Mouse (Mus musculus): ENCODE measurements around the gene 4931406C07Rik. TPM values are rescaled to one million over a fixed set of nuclear protein-coding genes. Genes with fewer than 3 reads are reported as not detected.

The 4931406C07Rik gene
- total RNA-seq, 2 experiments from 2014 or later = 26.0 to 27.1 TPM

- DNase-seq (ENCODE audit: extremely low spot score in 1 of 2, low spot score in 2 of 2) = no peak
- intact Hi-C loops (cut with DNase I) = no loop called here
These were observed 60.8 kb downstream of the 4931406C07Rik start for GRCm38 (mm10) chr9:15245319-15246075.

GRCm38 (mm10) chr9:15242130-15242529 lies 64.1 kb downstream of the 4931406C07Rik start:
- no peak for DNase-seq (ENCODE audit: extremely low spot score in 1 of 2, low spot score in 2 of 2)
- intact Hi-C loops (cut with DNase I) = no loop called here

GRCm38 (mm10) chr9:15241596-15241939 lies 64.7 kb downstream of the 4931406C07Rik start:
- peak in 1 of 2 experiments; percentile 62 for DNase-seq (ENCODE audit: extremely low spot score in 1 of 2, low spot score in 2 of 2)
- intact Hi-C loops (cut with DNase I) = no loop called here

GRCm38 (mm10) chr9:15240863-15241595 lies 65.2 kb downstream of the 4931406C07Rik start:
- no peak for DNase-seq (ENCODE audit: extremely low spot score in 1 of 2, low spot score in 2 of 2)
- intact Hi-C loops (cut with DNase I) = no loop called here

GRCm38 (mm10) chr9:15240006-15240405 lies 66.2 kb downstream of the 4931406C07Rik start:
- DNase-seq (ENCODE audit: extremely low spot score in 1 of 2, low spot score in 2 of 2) = no peak
- intact Hi-C loops (cut with DNase I) = no loop called here

GRCm38 (mm10) chr9:15239042-15239925 lies 67.0 kb downstream of the 4931406C07Rik start, which contains the start of gene Vstm5:
Vstm5 (plus strand) TSS chr9:15239045.
- intact Hi-C loops (cut with DNase I) = no loop called here
- DNase-seq (ENCODE audit: extremely low spot score in 1 of 2, low spot score in 2 of 2) = peak; percentile 11 to 64

- DNase-seq (ENCODE audit: extremely low spot score in 1 of 2, low spot score in 2 of 2) = no peak
These were observed 67.8 kb downstream of the 4931406C07Rik start for GRCm38 (mm10) chr9:15238297-15238990.

GRCm38 (mm10) chr9:15237516-15238296 lies 68.5 kb downstream of the 4931406C07Rik start:
- intact Hi-C loops (cut with DNase I) = no loop called here
- no peak for DNase-seq (ENCODE audit: extremely low spot score in 1 of 2, low spot score in 2 of 2)

More at GRCm38 (mm10) chr9:15238297-15238990, 67.8 kb downstream of the 4931406C07Rik start:
- intact Hi-C loops (cut with DNase I) = no loop called here

- DNase-seq (ENCODE audit: extremely low spot score in 1 of 2, low spot score in 2 of 2) = no peak
- intact Hi-C loops (cut with DNase I) = no loop called here
These were observed 70.3 kb downstream of the 4931406C07Rik start for GRCm38 (mm10) chr9:15235986-15236385.

GRCm38 (mm10) chr9:15233604-15234003 lies 72.6 kb downstream of the 4931406C07Rik start:
- intact Hi-C loops (cut with DNase I) = no loop called here

More at GRCm38 (mm10) chr9:15233604-15234003, 72.6 kb downstream of the 4931406C07Rik start:
- DNase-seq (ENCODE audit: extremely low spot score in 1 of 2, low spot score in 2 of 2) = no peak

Small RNAs within 50 kb of the gene (microRNA-seq; reads per million reads assigned to microRNA genes)
- gene Gm49349 (not detected), gene mmu-mir-7650 (not detected)

Other genes with a start within 250 kb of the 4931406C07Rik start
- not detected for gene Hephl1, start 194.3 kb downstream of the 4931406C07Rik start, total RNA-seq (2021)
- gene Vstm5, start 67.4 kb downstream of the 4931406C07Rik start, total RNA-seq (2021) = 10 to 100 TPM; 10.1 to 11.0 TPM
- gene Med17, start 26.5 kb downstream of the 4931406C07Rik start, total RNA-seq (2021) = 10 to 100 TPM; 34.5 to 35.1 TPM
- 10 to 100 TPM; 38.1 to 43.6 TPM for gene Taf1d, start 234 bp downstream of the 4931406C07Rik start, total RNA-seq (2021)
- gene Cep295, start 51.3 kb upstream of the 4931406C07Rik start, total RNA-seq (2021) = 10 to 100 TPM; 27.5 to 30.8 TPM
- 1 to 10 TPM; 5.0 to 6.2 TPM for gene Smco4, start 187.0 kb upstream of the 4931406C07Rik start, total RNA-seq (2021)